Mouse (Mus musculus): ENCODE measurements around the gene Arid3a.

DNA sequence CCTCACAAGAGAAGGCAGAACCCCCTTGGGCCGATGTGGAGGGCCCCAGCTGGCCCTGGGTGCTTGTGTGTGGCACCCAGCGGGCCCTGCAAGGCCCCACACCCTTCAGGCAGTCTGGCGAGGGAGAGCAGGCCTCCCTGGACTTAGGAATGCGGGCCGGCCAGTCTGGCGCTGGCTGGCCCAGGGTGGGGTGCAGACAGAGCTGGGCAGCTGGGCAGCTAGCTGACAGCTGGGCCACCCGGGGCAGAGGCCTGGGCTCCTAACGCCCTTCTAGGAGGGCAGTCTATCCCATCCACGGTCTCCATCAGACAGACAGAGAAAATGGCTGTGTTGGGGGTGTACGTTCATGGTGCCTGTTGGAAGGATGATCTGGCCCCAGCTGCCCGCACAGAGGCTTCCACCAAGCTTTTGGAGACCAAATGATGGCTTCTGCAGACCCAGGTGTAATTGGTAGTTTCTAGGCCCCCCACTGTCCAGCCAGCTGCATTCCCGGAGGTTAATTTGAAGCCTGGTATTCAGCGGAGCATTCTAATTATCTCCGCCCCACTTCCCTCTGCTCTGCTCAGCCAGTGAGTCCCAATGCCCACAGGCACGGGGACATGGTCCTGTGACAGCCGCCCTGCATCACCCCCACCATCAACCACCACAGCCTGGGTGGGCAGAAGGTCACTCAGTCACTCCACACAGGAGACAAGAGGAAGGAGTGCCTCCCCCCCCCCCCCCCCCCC lies 18.8 kb downstream of the Arid3a start:
- no peak for TF ChIP-seq ZC3H11A (IDR thresholded peaks at IDR 0.05; ENCODE audit: low read depth, low read length)
- TF ChIP-seq EP300 (IDR thresholded peaks at IDR 0.05; ENCODE audit: low read length), result no peak
- no peak for TF ChIP-seq TBP (conservative IDR thresholded peaks at IDR 0.05; ENCODE audit: low read depth, low read length)
- no peak; the same call in 1 of the 2 replicates for TF ChIP-seq POLR2A (IDR thresholded peaks at IDR 0.05; ENCODE audit: low read depth, low read length)
- no peak for TF ChIP-seq MEF2A (IDR thresholded peaks at IDR 0.05; ENCODE audit: borderline replicate concordance, low read depth, low read length)
- TF ChIP-seq PAX5 (IDR thresholded peaks at IDR 0.05; ENCODE audit: low read length), result no peak
- no peak for TF ChIP-seq MAFK (IDR thresholded peaks at IDR 0.05; ENCODE audit: insufficient replicate concordance, low read length)
- no peak for TF ChIP-seq CTCF (conservative IDR thresholded peaks at IDR 0.05 in 1 of 2, IDR thresholded peaks at IDR 0.05 in 1 of 2; ENCODE audit: low read depth in 2 of 2, low read length in 2 of 2)
- TF ChIP-seq POLR2AphosphoS2 (IDR thresholded peaks at IDR 0.05; ENCODE audit: low read depth, low read length), result no peak
- TF ChIP-seq ZMIZ1 (IDR thresholded peaks at IDR 0.05; ENCODE audit: low read depth, low read length), result no peak
- no peak for TF ChIP-seq USF2 (conservative IDR thresholded peaks at IDR 0.05; ENCODE audit: low read depth, low read length)
- TF ChIP-seq NELFE (IDR thresholded peaks at IDR 0.05; ENCODE audit: low read depth, low read length), result no peak
